Mouse (Mus musculus) lung, postnatal 25 days (tissue): ENCODE measurements around the gene Mrpl14.
A peak's percentile ranks its signal among the peaks of the same experiment; 100 is the strongest.

Experiments used
- DNase-seq: peaks from one replicate; pipeline ENCODE4 v3.0.0; 2022; ENCODE audit warnings: low spot score

Mrpl14 gene

DNA sequence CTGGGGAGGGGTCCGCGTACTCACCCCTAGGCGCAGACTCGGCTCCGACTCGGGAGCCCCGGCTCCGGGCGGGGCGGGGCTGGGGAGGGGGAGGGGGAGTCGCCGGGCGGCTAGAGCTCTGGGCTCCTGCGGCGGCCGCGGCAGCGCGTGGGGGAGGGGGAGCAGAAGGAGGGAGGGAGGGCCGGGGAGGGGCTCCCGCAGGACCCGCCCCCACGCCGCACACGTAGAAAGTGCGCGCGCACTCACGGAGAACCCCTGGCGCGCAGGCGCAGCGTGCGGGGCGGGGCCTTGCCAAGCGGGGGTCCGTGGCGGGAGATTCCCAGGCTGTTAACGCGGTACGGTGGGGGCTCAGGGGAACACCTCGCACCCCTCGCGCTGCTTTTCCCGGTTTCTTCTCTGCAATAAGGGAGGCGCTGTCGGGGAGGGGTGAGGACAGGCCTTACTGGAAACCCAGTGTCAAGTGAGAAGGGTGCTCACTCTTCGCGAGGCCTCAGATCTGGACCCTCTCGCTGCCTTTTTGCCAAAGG, at the start of gene Mrpl14:
TSS of gene Mrpl14 (plus strand) at position 230 of the 527 bp plus-strand sequence.
- DNase-seq = peak; percentile 88

DNA sequence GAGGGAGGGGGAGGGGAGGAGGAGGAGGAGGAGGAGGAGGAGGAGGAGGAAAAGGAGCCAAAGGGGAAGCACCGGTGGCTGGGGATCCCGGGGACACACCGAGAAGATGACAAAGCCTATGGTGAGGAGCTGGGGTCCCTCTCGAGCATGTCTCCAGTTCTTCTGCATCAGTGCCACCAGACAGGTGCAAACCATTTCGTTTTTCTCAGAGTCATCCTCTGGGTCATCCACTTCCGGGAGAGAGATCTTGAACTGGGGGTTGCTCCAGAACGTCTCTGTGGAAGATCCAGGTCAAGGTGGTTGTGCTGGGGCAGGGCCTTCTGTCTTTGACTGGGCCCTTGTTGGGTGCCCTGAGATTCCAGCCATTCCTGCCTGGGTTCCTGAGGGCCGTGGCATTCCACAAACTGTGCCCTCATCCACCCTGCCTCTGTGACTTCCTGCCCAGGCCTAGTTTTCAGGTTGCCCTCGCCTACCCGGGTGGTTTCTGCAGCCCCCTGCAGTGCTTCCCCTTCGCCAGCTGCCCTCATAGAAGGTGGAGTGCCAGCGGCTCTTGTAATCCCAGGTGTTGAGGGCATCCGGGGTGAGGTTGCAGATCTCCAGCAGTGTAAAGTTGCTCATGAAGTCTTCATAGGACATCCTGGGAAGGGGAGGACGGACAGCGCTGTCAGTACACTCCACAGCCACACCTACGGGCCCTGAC, 47.4 kb upstream of the Mrpl14 start:
- no peak for DNase-seq

DNA sequence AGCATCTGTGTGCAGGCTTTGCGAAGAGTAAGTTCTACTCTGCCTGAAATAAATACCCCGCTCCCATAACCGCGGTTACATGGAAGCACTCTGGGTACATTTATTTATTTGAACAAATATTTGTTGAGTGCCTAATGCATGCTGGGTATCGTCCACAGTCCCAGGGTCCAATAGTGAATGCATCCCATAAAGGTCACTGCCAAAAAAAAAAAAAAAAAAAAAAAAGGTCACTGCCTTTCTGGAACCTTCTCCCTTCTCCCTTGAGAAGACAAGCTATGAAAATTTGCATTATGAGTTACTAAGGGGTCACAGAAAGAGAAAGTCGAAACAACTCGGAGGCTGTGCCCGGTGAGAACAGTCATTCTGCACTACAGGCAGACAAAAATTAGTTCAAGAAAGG, 44.1 kb upstream of the Mrpl14 start:
- no peak for DNase-seq

DNA sequence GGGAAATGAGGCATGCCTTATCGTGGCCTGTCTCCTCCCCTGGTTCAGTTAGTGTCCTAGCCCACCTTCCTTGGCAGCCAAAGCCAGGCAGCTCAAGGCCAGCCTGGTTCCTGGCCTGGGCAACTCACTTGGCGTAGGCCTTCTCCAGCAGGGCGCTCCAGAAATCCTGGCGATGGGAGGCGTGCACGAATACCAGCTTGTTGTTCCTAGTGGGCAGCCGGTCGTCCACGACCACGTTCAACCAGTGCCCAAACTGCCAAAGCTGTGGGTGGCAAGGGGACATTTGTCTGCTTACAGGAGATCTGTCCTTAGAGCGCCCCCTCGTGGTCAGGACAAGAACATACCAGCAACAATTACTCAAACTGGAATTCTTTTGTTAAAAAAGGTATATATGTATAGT, 43.4 kb upstream of the Mrpl14 start:
- DNase-seq = peak; percentile 57

DNA sequence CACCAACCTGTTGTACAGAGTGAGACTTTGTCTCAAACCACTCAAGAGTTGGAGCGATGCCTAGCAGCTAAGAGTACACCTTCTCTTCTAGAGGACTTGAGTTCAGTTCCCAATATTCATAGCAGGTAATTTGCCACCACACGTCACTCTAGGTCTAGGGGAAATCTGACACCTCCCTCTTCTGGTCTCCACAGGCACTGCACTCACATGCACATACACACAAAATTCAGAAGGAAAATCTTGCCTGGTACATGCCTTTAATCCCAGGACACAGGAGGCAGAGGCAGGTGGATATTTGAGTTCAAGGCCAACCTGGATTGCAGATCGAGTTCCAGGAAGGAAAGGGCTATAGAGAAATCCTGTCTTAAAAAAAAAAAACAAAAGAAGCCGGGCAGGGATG, 41.9 kb upstream of the Mrpl14 start:
- DNase-seq = no peak

DNA sequence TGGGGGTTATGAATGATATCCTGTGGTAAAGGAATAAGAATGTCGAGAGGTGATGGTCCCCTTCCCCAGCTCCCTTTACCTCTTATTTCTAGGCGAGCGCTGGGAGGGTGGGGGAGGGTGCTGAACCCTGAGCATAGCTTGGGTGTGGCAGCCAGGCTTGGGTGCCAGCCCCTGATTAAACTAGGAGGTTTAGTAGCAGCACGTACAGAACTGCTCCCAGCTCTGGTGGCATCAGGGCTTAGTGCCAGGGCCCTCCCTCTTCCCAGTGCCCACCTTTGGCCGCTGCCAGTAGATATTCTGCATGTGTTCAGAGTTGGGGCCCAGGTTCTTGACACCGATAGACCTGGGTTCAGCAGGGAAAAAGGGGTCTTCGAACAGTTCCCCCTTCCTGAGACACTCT, 32.9 kb upstream of the Mrpl14 start:
- DNase-seq = no peak

DNA sequence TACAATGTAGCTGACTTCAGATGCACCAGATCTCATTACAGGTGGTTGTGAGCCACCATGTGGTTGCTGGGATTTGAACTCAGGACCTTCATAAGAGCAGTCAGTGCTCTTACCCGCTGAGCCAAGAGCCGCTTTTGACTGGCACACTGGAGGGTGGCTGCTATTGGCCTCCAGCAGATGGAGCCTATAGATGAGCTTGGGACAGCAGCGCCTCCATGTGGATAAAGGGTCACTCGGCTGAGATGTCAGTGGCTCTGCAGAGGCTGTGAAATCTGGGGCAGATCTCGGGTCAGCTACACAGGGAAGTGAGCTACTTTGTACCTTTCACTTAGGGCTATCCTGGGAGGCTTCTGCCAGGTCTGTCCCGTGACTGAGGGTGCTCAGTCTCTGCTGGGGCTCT, 30.3 kb upstream of the Mrpl14 start:
- DNase-seq = no peak

DNA sequence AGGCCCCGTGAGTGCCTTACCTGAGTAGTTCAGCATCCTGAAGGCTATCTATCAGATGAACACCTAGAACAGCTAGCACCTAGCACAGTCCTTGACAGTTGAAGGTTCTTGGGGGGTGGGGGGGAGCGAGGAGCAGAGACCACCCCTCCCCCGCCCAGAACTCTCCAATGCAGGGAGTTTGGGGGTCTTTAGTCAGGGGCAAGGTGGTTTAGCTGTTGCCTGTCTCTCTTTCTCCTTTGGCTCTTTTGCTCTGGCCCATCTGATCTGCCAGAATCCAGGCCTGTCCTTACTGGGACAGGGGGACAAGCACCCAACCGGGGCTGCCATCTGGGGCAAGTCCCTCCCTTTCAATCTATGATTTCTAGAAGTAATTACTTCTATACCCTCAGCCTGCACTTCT, 26.9 kb upstream of the Mrpl14 start, which contains the start of gene Capn11:
TSS of gene Capn11 (minus strand) at position 101 of the 400 bp plus-strand sequence.
- no peak for DNase-seq

DNA sequence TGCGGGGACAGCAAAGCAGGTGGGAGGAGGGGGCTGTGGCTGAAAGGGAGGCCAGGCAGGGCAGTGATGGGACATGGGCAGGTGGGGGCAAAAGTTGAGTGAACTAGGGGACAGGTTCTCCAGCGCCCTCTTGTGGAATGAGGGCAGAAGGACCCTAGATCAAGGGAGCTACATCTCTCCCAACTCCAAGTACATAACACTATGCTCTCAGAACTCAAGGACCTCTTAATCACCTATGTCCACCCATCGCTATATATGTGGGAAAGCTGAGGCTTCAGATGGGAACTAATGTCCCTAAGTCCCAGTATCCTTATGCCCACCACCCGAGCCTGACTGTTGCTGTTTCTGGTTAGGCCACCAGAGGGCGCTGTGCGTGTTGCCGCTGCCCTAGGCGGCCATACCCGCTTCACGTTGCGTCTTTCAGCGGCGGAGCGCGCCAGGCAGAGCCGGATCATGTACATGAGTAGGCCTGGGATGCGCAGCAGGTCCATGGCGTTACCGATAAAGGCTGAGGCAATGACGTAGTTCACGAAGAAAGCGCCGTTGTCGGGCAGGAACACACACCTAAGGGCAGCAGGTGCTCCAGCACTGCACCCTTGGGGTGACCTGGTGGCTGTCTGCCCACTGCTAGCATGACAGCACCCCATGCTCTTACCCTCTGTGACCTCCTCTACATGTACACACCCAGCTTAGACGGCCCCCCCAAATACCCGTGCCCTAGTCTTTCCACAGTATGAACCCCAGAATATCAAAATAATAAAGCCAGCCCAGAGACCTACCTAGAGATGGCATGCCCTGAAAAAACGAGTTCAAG, 22.8 kb upstream of the Mrpl14 start:
- DNase-seq = peak; percentile 59

DNA sequence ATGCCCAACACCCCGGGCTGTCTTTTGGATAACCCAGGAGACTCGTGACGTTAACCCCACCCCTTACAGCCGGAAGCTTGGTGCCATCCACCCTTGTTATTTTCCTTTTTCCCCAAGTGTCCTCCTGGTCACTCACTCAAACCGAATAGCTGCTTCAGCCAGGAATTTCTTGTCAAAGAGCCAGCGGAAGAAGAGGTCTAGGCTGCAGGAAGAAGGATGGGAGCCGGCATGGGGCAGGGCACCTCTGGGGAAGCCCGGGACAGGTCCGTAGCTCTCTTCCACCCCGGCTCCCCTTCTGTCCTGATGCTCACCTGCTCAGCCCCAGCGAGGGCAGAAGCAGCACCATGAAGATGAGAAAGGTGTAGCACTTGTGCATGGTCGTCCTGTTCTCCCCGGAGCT, 21.5 kb upstream of the Mrpl14 start:
- peak; percentile 27 for DNase-seq

DNA sequence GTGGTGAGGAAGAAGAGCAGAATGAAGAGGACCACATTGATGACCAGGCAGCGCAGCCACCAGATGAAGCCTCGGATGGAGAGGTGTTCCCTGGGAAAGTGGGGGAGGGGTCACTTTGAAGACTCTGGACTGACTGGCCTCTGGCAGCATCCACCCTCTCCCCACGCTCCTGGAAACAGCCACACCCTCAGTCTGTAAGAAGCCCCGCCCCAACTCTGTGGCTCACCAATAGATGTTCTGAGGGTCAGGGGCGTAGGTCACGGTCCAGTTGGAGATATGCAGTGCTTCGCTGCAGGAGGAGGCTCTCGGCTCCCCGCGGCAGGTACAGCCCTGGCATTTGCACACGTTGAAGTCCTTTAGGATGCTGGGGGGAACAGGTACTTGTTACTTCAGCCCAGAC, 20.0 kb upstream of the Mrpl14 start:
- DNase-seq = no peak

DNA sequence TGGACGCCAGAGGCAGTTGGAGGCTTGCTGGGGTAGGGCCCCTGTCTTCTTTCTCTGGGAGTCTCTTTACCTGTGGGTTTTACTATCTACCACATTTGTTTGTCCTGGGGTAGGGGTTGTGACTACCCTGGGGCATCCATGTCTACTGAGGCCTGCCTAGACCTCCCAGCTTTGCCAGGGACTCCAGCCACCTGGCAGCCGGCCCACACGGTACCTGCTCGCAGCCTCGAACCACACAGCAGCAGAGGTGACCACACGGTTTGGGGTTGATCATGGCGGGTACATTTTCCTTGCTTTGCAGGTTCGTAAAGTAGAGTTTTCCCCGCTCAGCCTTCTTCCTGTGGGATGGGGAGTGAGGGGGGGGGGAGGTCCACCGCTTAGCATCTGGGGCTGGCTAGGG, 18.6 kb upstream of the Mrpl14 start:
- DNase-seq = no peak

DNA sequence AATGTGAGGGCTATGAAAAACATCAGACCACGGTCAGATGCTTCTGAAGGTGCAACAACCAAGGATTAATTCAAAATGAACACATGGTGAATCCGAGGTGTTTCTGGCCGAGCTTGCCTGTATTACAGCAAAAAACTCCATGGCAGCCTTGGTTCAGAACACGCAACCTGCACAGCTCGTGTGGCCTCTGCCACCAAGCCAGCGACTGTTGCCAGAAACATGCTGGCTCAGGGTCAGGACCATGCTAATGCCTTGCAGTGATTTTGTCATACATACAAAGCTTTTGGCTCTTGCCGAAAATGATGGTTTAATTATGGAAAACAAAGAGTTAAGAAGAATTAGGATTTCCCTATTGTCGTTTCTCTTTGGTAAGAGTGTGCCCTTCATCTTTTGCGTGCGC, 18.1 kb upstream of the Mrpl14 start:
- DNase-seq = no peak

DNA sequence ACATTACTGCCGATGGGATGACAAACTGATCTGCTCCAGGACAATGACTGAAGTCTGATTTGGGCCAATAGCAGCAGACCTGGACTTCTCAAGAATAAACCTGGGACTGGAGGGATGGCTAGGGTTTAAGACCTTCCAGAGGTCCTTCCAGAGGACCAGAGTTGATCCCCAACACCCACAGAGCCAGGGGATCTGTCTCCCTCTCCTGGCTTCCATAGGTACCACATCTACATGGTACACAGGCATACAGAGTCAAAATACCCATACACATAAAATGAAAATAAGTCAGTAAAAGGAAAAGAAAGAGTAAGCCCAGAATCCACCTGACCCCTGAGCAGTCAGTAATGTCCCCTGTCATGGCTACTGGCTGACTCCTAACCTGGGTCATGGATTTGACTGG, 14.3 kb upstream of the Mrpl14 start:
- no peak for DNase-seq

DNA sequence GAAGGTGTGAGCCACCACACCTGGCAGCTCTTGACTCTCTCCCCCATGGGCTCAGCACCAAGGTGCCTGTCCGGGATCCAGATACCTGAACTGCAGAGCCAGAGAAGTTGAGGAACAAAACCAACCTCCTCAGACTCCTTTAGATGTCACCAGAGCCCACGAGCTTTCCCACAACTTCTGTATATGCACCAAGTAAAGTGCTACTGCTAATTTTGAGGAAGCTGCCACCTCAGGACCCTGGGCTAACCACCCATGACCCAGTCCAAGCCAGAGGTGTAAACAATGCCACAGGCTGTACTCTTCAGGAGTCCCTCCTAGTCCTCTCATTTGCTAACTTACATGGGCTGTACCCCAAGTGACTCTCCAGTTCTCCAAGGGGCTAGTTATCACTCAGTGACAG, 13.5 kb upstream of the Mrpl14 start:
- no peak for DNase-seq

DNA sequence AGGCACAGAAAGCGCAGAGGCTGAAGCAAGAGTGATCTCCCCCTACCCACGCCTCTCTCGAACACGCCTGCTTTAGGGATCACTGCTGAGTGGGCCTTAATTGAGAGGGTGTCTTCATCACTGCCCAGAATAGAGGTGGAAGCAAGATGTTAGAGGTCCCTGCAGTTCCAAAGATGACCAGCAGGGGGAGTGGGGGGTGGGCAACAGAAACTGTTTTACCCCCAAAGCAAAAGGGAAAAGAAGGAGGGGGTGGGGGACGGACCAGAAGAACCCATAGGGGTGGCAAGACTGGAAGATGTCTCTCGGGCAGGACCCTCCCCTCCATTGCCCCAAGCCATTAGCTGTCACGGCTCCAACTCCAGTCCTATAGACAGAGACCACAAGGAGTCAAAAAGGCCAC, 8.0 kb upstream of the Mrpl14 start:
- peak; percentile 51 for DNase-seq

DNA sequence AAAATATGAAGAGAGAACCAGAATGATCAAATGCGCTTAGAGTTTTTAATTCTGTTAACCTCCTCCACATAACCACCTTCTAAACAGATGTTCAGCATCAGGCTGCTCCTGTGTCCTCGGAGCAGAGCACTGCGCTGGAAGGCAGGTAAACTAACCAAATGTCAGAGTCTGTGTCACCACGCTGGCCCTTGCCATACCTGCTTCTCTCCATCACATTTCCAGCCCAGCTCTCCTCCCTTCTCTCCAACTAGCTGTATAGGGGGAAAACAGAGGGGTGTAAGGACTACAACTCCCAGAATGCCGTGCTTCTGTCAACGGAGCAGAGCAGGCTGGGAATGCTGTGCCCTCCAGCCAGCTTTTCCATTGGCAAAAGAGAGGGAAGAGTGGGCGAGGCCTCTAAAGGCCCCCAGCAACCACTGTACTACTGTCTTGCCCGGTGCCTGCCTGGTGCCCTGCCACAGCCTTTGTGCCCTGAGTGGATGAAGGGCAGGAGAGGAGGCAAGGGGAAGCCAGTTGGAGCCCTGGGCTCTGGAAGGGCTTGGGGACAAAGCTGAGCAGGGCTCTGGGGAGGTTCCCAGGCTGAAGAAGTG, 5.6 kb upstream of the Mrpl14 start:
- peak; percentile 47 for DNase-seq

DNA sequence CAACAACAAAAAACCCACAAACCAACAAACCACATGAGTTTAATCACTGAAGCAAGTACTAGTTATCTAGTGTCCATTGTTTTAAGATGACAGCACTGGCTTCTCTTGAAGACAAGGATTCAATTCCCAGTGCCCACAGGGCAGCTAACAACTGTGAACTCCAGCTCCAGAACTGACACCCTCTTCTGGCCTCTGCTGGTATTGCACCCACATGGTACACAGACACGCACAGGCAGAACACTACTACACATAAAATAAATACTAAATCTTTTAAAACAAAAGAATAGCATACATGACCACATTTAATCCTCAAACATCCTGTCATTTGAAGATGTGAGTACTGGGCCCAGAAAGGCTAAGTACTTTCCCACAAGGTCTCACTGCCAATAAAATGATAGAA, 4.5 kb upstream of the Mrpl14 start:
- no peak for DNase-seq

DNA sequence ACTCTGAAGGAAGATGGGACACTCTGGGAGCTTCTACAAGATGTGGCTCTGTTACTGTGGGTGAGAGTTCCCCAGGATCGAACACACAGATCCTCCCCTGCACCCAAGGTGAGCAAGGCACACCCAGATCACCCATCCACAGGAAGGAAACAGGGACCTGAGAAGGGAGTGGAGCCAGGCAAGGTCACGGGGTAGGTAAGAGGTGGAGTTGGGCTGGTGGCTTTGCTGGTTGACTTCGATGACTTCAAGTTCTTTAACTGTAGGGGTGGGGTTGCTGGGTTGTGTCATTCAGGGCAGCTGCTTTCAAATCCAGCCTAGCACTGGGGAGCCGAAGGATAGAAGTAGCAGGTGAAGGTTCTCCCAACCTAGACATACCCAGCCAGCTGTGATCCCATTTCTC, 3.3 kb upstream of the Mrpl14 start:
- DNase-seq = peak; percentile 39

DNA sequence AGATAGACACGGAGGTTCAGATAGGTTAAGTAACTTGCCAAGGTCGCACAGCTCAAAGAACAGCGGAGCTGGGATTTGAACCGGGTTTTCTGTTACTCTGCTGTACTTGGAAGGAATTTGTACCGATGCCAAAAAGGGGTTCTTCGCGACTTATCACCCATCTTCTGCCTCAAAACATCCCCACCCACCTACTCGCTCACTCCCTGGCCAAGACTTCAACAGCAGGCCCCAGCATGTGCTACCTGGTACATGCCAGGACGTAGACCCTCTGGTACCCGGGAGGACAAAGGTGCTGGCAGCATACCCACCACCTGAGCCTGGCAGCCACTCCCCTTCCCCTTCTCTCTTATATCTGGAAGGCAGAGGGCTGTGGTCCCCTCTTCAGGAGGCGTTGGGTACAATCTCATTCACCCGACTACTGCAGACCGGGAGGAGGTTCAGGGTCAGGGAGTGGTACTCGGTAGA, 1.4 kb upstream of the Mrpl14 start:
- DNase-seq = no peak

DNA sequence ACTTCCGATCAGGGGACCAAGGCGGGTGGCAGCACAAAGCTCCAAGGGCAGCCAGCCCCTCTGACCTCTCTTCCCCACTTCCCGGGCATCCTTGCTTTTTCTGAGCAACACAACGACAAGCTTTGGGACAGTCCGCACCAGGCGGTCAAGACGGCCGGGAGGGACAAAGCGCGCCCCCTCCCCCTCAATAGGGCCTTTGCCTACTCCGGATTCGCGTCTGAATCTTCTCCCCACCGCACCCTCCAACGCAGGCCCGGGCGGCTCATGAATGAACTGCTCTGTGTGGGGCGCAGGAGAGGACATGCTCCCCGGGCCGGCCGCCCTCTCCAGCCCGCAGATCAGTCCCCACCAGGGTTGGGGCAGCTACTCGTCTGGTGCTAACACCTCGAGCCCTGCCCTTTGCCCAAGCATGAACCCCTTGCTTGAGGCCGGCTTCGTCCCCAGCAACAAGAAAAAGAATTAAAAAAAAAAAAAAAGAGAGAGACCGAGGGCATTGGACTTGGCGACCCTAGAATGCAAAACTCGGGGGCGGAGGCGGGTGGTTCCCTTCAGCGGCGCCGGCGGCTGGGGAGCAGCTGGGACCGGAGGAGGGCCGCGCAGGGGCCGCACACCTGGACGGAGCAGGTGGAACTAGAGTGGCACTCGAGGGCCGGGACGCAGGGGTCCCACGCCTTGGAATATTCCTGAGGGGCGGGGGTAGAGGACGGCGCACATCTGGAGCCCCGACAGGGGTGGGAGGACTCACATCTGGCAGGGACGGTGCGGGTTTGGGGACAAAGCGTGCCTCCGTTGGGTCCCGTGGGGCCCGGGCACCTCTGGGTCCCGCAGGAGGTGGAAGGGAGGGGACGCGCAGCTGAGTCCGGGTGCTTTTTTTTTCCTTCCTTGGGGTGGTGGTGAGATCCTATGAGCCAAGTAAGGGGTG, 690 bp upstream of the Mrpl14 start:
- no peak for DNase-seq

DNA sequence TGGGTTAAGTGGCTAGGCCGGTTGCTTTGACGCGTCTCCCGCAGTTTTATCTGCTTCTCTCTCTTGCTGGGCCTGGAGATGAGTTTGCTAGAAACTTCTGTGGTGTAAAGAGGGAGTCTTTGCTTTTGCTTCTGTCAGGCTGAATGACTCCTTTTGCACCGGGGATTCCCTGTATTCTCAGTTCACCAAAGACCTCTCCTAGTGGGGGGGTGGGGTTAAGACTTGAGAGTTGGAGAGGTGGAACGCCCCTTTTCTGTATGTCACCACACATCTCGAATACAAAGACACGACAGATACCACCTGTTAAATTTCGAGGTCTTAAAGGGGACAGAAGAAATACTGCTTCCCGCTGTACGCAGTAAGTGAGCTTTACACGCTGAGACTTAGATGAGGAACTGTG, 594 bp downstream of the Mrpl14 start, which contains the start of gene Tmem63b:
TSS of gene Tmem63b (minus strand) at position 190 of the 400 bp plus-strand sequence.
- DNase-seq = no peak
